Mouse (Mus musculus): ENCODE results near the gene Ift172. TPM values are rescaled to one million over a fixed set of nuclear protein-coding genes. Genes with fewer than 3 reads are reported as not detected.
"Not testable (repeated sequence)": the region's sequence is repeated elsewhere in the genome, so short reads cannot be mapped to it uniquely, and the experiment has no call there.

The Ift172 gene
- total RNA-seq, 4 experiments from 2014 or later, result 75.0 to 98.2 (median 83.8) TPM

- DNase-seq (ENCODE audit: low spot score in 2 of 2), result no peak
These were observed 72.6 kb downstream of the Ift172 start for GRCm38 (mm10) chr5:31218294-31218693.

GRCm38 (mm10) chr5:31216554-31216953 lies 74.4 kb downstream of the Ift172 start:
- not testable (repeated sequence) for DNase-seq (ENCODE audit: low spot score in 2 of 2)

DNA sequence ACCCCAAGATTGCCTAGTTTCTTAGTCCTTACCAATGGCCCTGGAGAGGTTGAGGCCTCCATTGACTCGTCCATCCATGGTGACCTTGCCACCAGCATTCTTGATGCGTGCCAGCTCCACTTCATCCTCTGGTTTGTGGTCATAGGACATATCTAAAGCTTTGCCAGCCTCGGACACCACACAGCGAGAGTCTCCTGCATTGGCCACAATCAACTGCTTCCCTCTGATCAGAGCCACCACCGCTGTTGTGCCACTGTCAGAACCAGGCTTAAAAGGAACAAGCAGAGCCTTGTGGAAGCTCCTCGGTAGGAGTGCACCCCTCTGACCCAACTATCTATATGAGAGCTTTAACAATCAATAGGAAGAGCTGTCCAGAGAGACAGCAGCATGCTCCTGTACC lies 86.5 kb downstream of the Ift172 start:
- no peak for DNase-seq (ENCODE audit: low spot score in 2 of 2)

DNA sequence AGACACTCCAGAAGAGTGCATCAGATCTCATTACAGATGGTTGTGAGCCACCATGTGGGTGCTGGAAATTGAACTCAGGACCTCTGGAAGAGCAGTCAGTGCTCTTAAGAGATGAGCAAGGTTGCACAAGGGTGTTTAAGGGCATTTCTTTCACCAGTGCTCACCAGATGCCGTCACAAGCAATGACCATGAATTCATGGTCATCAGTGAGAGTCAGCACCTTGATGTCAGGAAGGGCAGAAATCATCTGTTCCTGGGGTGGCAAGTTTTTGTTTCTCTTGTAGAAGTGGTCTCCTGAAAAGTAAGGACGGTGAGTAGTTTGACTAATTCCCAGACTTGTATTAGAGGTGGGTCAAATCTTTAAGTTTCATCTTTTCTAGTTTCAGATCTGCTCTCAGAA lies 87.0 kb downstream of the Ift172 start:
- no peak for DNase-seq (ENCODE audit: low spot score in 2 of 2)

Other genes starting within 250 kb of the Ift172 start
- 10 to 100 TPM; 77.1 to 86.3 (median 80.2) TPM for gene Atraid, start 242.8 kb downstream of the Ift172 start, total RNA-seq (2022)
- 10 to 100 TPM; 16.1 to 22.2 (median 20.6) TPM for gene Slc5a6, start 242.2 kb downstream of the Ift172 start, total RNA-seq (2022)
- gene Cad, start 236.3 kb downstream of the Ift172 start, total RNA-seq (2022), result 10 to 100 TPM; 16.8 to 28.5 (median 20.1) TPM
- gene Dnajc5g, start 184.8 kb downstream of the Ift172 start, total RNA-seq (2022), result not detected
- gene Slc30a3, start 182.9 kb downstream of the Ift172 start, total RNA-seq (2022), result 100 to 1,000 TPM; 102 to 124 (median 110) TPM
- gene Trim54, start 174.4 kb downstream of the Ift172 start, total RNA-seq (2022), result 1 to 10 TPM in 2 of 4 experiments, under 1 TPM in 2; 0.50 to 2.0 (median 1.1) TPM
- gene Ucn, start 152.3 kb downstream of the Ift172 start, total RNA-seq (2022), result 1 to 10 TPM in 1 of 4 experiments, not detected in 3; 2.3 TPM
- 10 to 100 TPM; 44.3 to 56.1 (median 49.9) TPM for gene Mpv17, start 136.9 kb downstream of the Ift172 start, total RNA-seq (2022)
- 1 to 10 TPM; 1.8 to 6.0 (median 2.5) TPM for gene Gm29609, start 111.2 kb downstream of the Ift172 start, total RNA-seq (2022)
- 10 to 100 TPM; 49.8 to 65.0 (median 58.1) TPM for gene Gtf3c2, start 111.0 kb downstream of the Ift172 start, total RNA-seq (2022)
- gene Snx17, start 97.9 kb downstream of the Ift172 start, total RNA-seq (2022), result 10 to 100 TPM; 80.7 to 85.0 (median 83.6) TPM
- 10 to 100 TPM; 30.1 to 37.0 (median 36.1) TPM for gene Eif2b4, start 97.7 kb downstream of the Ift172 start, total RNA-seq (2022)
- 10 to 100 TPM; 24.1 to 31.4 (median 28.4) TPM for gene Zfp513, start 88.8 kb downstream of the Ift172 start, total RNA-seq (2022)
- 10 to 100 TPM; 64.9 to 77.9 (median 75.5) TPM for gene Ppm1g, start 70.4 kb downstream of the Ift172 start, total RNA-seq (2022)
- 10 to 100 TPM; 85.2 to 91.1 (median 87.6) TPM for gene Nrbp1, start 50.3 kb downstream of the Ift172 start, total RNA-seq (2022)
- under 1 TPM in 2 of 4 experiments, not detected in 2; 0.74 to 0.89 TPM for gene Gm9970, start 49.9 kb downstream of the Ift172 start, total RNA-seq (2022)
- gene Krtcap3, start 39.4 kb downstream of the Ift172 start, total RNA-seq (2022), result 1 to 10 TPM; 1.5 to 3.6 (median 2.5) TPM
- 100 to 1,000 TPM; 132 to 144 (median 133) TPM for gene Fndc4, start 5.0 kb upstream of the Ift172 start, total RNA-seq (2022)
- under 1 TPM in 2 of 4 experiments, not detected in 2; 0.11 to 0.44 TPM for gene Gckr, start 6.3 kb upstream of the Ift172 start, total RNA-seq (2022)
- 10 to 100 TPM; 47.5 to 52.8 (median 51.8) TPM for gene Zfp512, start 161.3 kb upstream of the Ift172 start, total RNA-seq (2022)
- gene 4930548H24Rik, start 194.6 kb upstream of the Ift172 start, total RNA-seq (2022), result under 1 TPM in 1 of 4 experiments, not detected in 3; 0.17 TPM
- 10 to 100 TPM; 28.8 to 32.6 (median 32.2) TPM for gene Gpn1, start 203.6 kb upstream of the Ift172 start, total RNA-seq (2022)
- 10 to 100 TPM; 48.2 to 53.6 (median 51.4) TPM for gene Slc4a1ap, start 235.9 kb upstream of the Ift172 start, total RNA-seq (2022)
- 10 to 100 TPM; 17.8 to 19.4 (median 18.1) TPM for gene Supt7l, start 236.7 kb upstream of the Ift172 start, total RNA-seq (2022)

Measured in left cerebral cortex, adult 8-10 months (tissue).